Mouse (Mus musculus) heart, embryonic 10.5 days (tissue): Measurements from ENCODE around the gene Sohlh2. TPM values are rescaled to one million over a fixed set of nuclear protein-coding genes. Genes with fewer than 3 reads are reported as not detected.

Experiments
- microRNA-seq: library from miRNA; unstranded; fragments of <30 nt; microRNA quantifications from one replicate; pipeline ENCODE4, GENCODE M21; 2017
- polyA plus RNA-seq: library from polyadenylated mRNA; unstranded; fragments of >200 nt; fragmentation: Nextera tagmentation; extraction: Ambion mirVana; gene quantifications from 2 replicates; pipeline ENCODE4 v1.2.1, GENCODE M21; 2016

Sohlh2 gene
- polyA plus RNA-seq, 1 experiment from 2014 or later, result 0.18 TPM

Small RNA genes within 50 kb of the gene (microRNA-seq; reads per million reads assigned to microRNA genes)
- gene Gm22029, result not detected

Other genes starting within 250 kb of the Sohlh2 start
- 0.65 and 1.2 TPM in 2 replicates for gene Ccna1, start 126.5 kb upstream of the Sohlh2 start, polyA plus RNA-seq
- gene Spg20, start 69.9 kb upstream of the Sohlh2 start, polyA plus RNA-seq, result 54.8 and 54.9 TPM in 2 replicates
- 0.14 TPM in 1 of 2 replicates, not detected in the other for gene Ccdc169, start 44.7 kb upstream of the Sohlh2 start, polyA plus RNA-seq
- gene Dclk1, start 60.3 kb downstream of the Sohlh2 start, polyA plus RNA-seq, result 4.8 and 7.9 TPM in 2 replicates